Mouse (Mus musculus) liver, adult 2 months (tissue): ENCODE results near the gene Btbd35f21. TPM values are rescaled to one million over a fixed set of nuclear protein-coding genes. Genes with fewer than 3 reads are reported as not detected.
"Not testable (repeated sequence)": the region's sequence is repeated elsewhere in the genome, so short reads cannot be mapped to it uniquely, and the experiment has no call there.

Source experiments
- DNase-seq: peaks from one replicate; pipeline ENCODE4 v3.0.0-alpha.2; 2011; ENCODE audit warnings: low read depth, low spot score; ENCODE audit errors: extremely low read depth
- H3K27ac ChIP-seq: fragments of 200-500 bp; replicated peaks from 2 replicates; pipeline ENCODE4 v1.5.1; 2012; ENCODE audit warnings: low read depth, mild to moderate bottlenecking, control low read depth, inconsistent platforms, low read length; ENCODE audit not compliant: insufficient read depth
- H3K27me3 ChIP-seq: fragments of 200-500 bp; 2 replicates; pipeline ENCODE4 v1.6.1; 2012; ENCODE audit warnings: mild to moderate bottlenecking, moderate library complexity, low read length, inconsistent platforms; ENCODE audit not compliant: control insufficient read depth, insufficient read depth
- H3K36me3 ChIP-seq: fragments of 200-500 bp; 2 replicates; pipeline ENCODE4 v1.6.1; 2012; ENCODE audit warnings: low read length, inconsistent platforms; ENCODE audit not compliant: control insufficient read depth, insufficient read depth
- H3K4me1 ChIP-seq: fragments of 200-500 bp; 2 replicates; pipeline ENCODE4 v1.6.1; 2011; ENCODE audit warnings: low read length; ENCODE audit not compliant: control insufficient read depth, insufficient read depth
- H3K4me3 ChIP-seq: fragments of 200-500 bp; 2 replicates; pipeline ENCODE4 v1.5.1; 2011; ENCODE audit warnings: low read depth, mild to moderate bottlenecking, control low read depth, low read length, moderate library complexity; ENCODE audit not compliant: insufficient read depth
- H3K79me2 ChIP-seq: fragments of 200-500 bp; 2 replicates; pipeline ENCODE4 v1.6.1; 2012; ENCODE audit warnings: inconsistent platforms, mild to moderate bottlenecking, low read length, moderate library complexity; ENCODE audit not compliant: control insufficient read depth, insufficient read depth
- H3K9ac ChIP-seq: fragments of 200-500 bp; 2 replicates; pipeline ENCODE4 v1.6.1; 2012; ENCODE audit warnings: low read depth, mild to moderate bottlenecking, control low read depth, inconsistent platforms, low read length
- WGBS: fragments of 180-500 bp; shearing (Covaris S2); methylation state at CpG from one replicate; pipeline ENCODE4 v1.1.7; 2018; 5-methylcytosine and 5-hydroxymethylcytosine counted together
- polyA plus RNA-seq: library from polyadenylated mRNA; depleted of rRNA; stranded (reverse); fragments of >200 nt; gene quantifications from 2 replicates; pipeline ENCODE4 v1.2.3, GENCODE M21; 2012; rRNA removed
- total RNA-seq: library from RNA; depleted of rRNA; stranded (reverse); fragments of >200 nt; gene quantifications from 2 replicates; pipeline ENCODE4 v1.2.3, GENCODE M21; 2014; rRNA removed

The Btbd35f21 gene
- total RNA-seq (not detected in 2 replicates), polyA plus RNA-seq (not detected in 2 replicates)

DNA sequence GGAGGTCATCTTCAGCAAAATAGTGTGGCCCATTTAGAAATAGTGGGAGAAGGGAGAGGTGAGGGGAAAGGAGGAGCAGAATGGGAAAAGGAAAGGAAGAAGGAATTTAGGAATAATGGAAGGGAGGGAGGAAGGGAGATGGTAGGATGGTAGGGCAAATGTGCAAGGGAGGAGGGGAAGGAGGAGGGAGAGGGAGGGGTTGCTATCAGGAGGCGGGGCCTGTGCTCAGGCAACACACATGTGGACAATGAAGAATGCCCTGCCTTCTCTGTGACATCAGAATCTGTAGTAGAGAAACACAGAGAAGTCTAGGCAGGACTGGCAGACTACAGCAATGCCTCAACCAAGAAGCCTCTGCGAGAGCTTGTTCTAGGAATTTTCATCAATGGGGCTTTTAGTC is at the start of gene Btbd35f21:
Gene Btbd35f21 (plus strand): TSS at position 301 of the 400 bp plus-strand sequence.
- H3K9ac ChIP-seq, H3K36me3 ChIP-seq, DNase-seq, H3K79me2 ChIP-seq, H3K4me1 ChIP-seq, H3K27ac ChIP-seq, H3K4me3 ChIP-seq, H3K27me3 ChIP-seq: not testable (repeated sequence)
- 100% methylated on average over 1 of the region's 2 CpGs for WGBS

Other genes with a start within 250 kb of the Btbd35f21 start
- gene Btbd35f1, start 166.1 kb upstream of the Btbd35f21 start, total RNA-seq = not detected in 2 replicates
- gene Btbd35f1, start 166.1 kb upstream of the Btbd35f21 start, polyA plus RNA-seq = not detected in 2 replicates
- gene Gm5926, start 75.4 kb upstream of the Btbd35f21 start, total RNA-seq = not detected in 2 replicates
- gene Gm5926, start 75.4 kb upstream of the Btbd35f21 start, polyA plus RNA-seq = not detected in 2 replicates
- gene Btbd35f30, start 168.5 kb downstream of the Btbd35f21 start, total RNA-seq = not detected in 2 replicates
- not detected in 2 replicates for gene Btbd35f30, start 168.5 kb downstream of the Btbd35f21 start, polyA plus RNA-seq
- not detected in 2 replicates for gene Gm21789, start 215.7 kb downstream of the Btbd35f21 start, total RNA-seq
- gene Gm21789, start 215.7 kb downstream of the Btbd35f21 start, polyA plus RNA-seq = not detected in 2 replicates
- gene Btbd35f5, start 247.8 kb downstream of the Btbd35f21 start, total RNA-seq = not detected in 2 replicates
- not detected in 2 replicates for gene Btbd35f5, start 247.8 kb downstream of the Btbd35f21 start, polyA plus RNA-seq